Mouse (Mus musculus): ENCODE data around the gene Bod1l.

Bod1l gene

GRCm38 (mm10) chr5:41794434-41794833 is 49.7 kb downstream of the Bod1l start:
- DNase-seq: no peak

- no peak for DNase-seq
Measured at GRCm38 (mm10) chr5:41790517-41790916, 53.6 kb downstream of the Bod1l start.

GRCm38 (mm10) chr5:41788877-41789276 is 55.2 kb downstream of the Bod1l start:
- no peak for DNase-seq

GRCm38 (mm10) chr5:41781890-41782289 is 62.2 kb downstream of the Bod1l start:
- no peak for DNase-seq

GRCm38 (mm10) chr5:41780026-41780425 is 64.1 kb downstream of the Bod1l start:
- DNase-seq: no peak

- no peak for DNase-seq
Measured at GRCm38 (mm10) chr5:41775728-41776127, 68.4 kb downstream of the Bod1l start.

GRCm38 (mm10) chr5:41775273-41775672 is 68.8 kb downstream of the Bod1l start:
- DNase-seq: no peak

- peak; percentile 72 for DNase-seq
Measured at GRCm38 (mm10) chr5:41768382-41769040, 75.6 kb downstream of the Bod1l start.

GRCm38 (mm10) chr5:41767296-41768200 is 76.6 kb downstream of the Bod1l start:
- DNase-seq: no peak

GRCm38 (mm10) chr5:41766406-41767010 is 77.6 kb downstream of the Bod1l start:
- DNase-seq: no peak

- no peak for DNase-seq
Measured at GRCm38 (mm10) chr5:41765626-41766405, 78.3 kb downstream of the Bod1l start.

GRCm38 (mm10) chr5:41763731-41764721 is 80.1 kb downstream of the Bod1l start, which contains the start of gene Nkx3-2:
Gene Nkx3-2 (minus strand): TSS chr5:41764501.
- DNase-seq: no peak

- no peak for DNase-seq
Measured at GRCm38 (mm10) chr5:41762947-41763730, 81.0 kb downstream of the Bod1l start.

- no peak for DNase-seq
Measured at GRCm38 (mm10) chr5:41762141-41762946, 81.8 kb downstream of the Bod1l start.

GRCm38 (mm10) chr5:41761509-41762140 is 82.5 kb downstream of the Bod1l start:
- no peak for DNase-seq

- DNase-seq: no peak
Measured at GRCm38 (mm10) chr5:41760831-41761508, 83.1 kb downstream of the Bod1l start.

GRCm38 (mm10) chr5:41760071-41760470 is 84.0 kb downstream of the Bod1l start:
- no peak for DNase-seq
